Mouse (Mus musculus): ENCODE results near the gene Slc25a13.

Slc25a13 gene

GRCm38 (mm10) chr6:6216507-6217285 is at the start of gene Slc25a13:
Gene Slc25a13 (minus strand): TSS chr6:6217173.
- DNase-seq = peak; percentile 53 to 66

- no peak for DNase-seq
Observed at GRCm38 (mm10) chr6:6265761-6266160, 48.8 kb upstream of the Slc25a13 start.

- DNase-seq = no peak
Observed at GRCm38 (mm10) chr6:6263293-6263911, 46.4 kb upstream of the Slc25a13 start.

GRCm38 (mm10) chr6:6260917-6261316 is 43.9 kb upstream of the Slc25a13 start:
- DNase-seq = peak in 1 of 2 experiments; percentile 4

GRCm38 (mm10) chr6:6248500-6248899 is 31.5 kb upstream of the Slc25a13 start:
- DNase-seq = no peak

GRCm38 (mm10) chr6:6243828-6244227 is 26.9 kb upstream of the Slc25a13 start:
- no peak for DNase-seq

GRCm38 (mm10) chr6:6242114-6242513 is 25.1 kb upstream of the Slc25a13 start:
- DNase-seq = no peak

GRCm38 (mm10) chr6:6236788-6237298 is 19.9 kb upstream of the Slc25a13 start:
- no peak for DNase-seq

GRCm38 (mm10) chr6:6230262-6230661 is 13.3 kb upstream of the Slc25a13 start:
- no peak for DNase-seq

- DNase-seq = no peak
Observed at GRCm38 (mm10) chr6:6222721-6223120, 5.7 kb upstream of the Slc25a13 start.

- DNase-seq = no peak
Observed at GRCm38 (mm10) chr6:6220574-6220973, 3.6 kb upstream of the Slc25a13 start.

GRCm38 (mm10) chr6:6219661-6220370 is 2.8 kb upstream of the Slc25a13 start:
- DNase-seq = peak in 1 of 2 experiments; percentile 39

- no peak for DNase-seq
Observed at GRCm38 (mm10) chr6:6217286-6217625, 283 bp upstream of the Slc25a13 start.

- DNase-seq = no peak
Observed at GRCm38 (mm10) chr6:6216120-6216506, 860 bp downstream of the Slc25a13 start.

- DNase-seq = no peak
Observed at GRCm38 (mm10) chr6:6212360-6213310, 4.3 kb downstream of the Slc25a13 start.

GRCm38 (mm10) chr6:6211958-6212357 is 5.0 kb downstream of the Slc25a13 start:
- DNase-seq = no peak

- no peak for DNase-seq
Observed at GRCm38 (mm10) chr6:6210637-6211036, 6.3 kb downstream of the Slc25a13 start.

GRCm38 (mm10) chr6:6208351-6209059 is 8.5 kb downstream of the Slc25a13 start:
- DNase-seq = no peak

- DNase-seq = no peak
Observed at GRCm38 (mm10) chr6:6207836-6208235, 9.1 kb downstream of the Slc25a13 start.

GRCm38 (mm10) chr6:6207395-6207794 is 9.6 kb downstream of the Slc25a13 start:
- no peak for DNase-seq

GRCm38 (mm10) chr6:6205599-6206165 is 11.3 kb downstream of the Slc25a13 start:
- DNase-seq = no peak

All from cerebellum, postnatal 25 days (tissue).